Mouse (Mus musculus): ENCODE measurements at regions not wholly inside any gene's neighbourhood (a gene's known extent, or its start where the extent isn't known, plus 50 kb on each side); places are given as distances from the start of the nearest gene placed in this dataset.
"Not testable (repeated sequence)": the region's sequence is repeated elsewhere in the genome, so short reads cannot be mapped to it uniquely, and the experiment has no call there.

DNA sequence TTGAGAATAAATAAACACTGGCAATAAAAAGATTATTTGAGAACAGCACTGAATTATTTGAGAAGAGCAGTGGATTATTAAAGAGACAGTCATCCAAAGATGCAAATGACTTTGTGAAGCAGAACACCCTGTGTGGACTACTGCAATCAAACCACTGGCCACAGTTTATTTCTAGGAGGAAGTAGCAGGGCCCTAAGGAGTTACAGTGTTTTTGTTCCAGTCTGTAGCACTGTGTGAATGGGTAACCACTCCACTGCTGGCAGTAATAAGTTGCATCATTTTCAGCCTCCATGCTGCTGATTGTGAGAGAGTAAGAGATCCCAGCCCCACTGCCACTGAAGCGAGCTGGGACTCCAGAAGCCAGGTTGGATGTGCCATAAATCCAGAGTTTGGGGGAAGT is 1110.9 kb downstream of the Rpia start:
- no peak for TF ChIP-seq POLR2A (IDR thresholded peaks at IDR 0.05; ENCODE audit: borderline replicate concordance, extremely low read depth, insufficient read depth, insufficient read length, poor library complexity, severe bottlenecking)
- no peak for TF ChIP-seq CTCF (IDR thresholded peaks at IDR 0.05; ENCODE audit: borderline replicate concordance, extremely low read depth, insufficient read depth, insufficient read length)
- no peak for DNase-seq (ENCODE audit: low read depth)

DNA sequence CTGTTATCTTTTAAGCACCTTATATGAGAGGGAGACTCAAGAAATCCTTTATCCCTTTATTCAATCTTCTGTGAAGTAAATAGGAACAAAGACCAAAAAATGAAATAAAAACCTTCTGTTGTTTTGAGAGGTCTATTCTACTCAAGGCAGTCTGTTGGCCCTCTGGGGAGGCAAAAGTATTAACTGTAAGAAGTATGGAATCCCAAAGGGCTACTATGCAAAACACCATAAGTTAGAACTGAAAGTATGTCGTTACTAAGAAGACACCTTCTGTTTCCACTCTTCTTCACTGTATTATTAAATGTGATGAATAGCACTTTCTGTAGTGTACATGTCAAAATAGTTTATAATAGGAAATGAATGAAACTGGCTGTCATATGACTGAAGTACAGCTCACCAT is 1129.6 kb downstream of the Rpia start:
- DNase-seq (ENCODE audit: low read depth), result not testable (repeated sequence)
